Mouse (Mus musculus) mesoderm, embryonic 11.5 days (tissue): ENCODE measurements around the gene Dlx3.
A peak's percentile ranks its signal among the peaks of the same experiment; 100 is the strongest.

ENCODE experiments used
- DNase-seq: peaks from one replicate; pipeline ENCODE4 v3.0.0-alpha.2; 2012; ENCODE audit warnings: low read depth, low spot score

The Dlx3 gene

DNA sequence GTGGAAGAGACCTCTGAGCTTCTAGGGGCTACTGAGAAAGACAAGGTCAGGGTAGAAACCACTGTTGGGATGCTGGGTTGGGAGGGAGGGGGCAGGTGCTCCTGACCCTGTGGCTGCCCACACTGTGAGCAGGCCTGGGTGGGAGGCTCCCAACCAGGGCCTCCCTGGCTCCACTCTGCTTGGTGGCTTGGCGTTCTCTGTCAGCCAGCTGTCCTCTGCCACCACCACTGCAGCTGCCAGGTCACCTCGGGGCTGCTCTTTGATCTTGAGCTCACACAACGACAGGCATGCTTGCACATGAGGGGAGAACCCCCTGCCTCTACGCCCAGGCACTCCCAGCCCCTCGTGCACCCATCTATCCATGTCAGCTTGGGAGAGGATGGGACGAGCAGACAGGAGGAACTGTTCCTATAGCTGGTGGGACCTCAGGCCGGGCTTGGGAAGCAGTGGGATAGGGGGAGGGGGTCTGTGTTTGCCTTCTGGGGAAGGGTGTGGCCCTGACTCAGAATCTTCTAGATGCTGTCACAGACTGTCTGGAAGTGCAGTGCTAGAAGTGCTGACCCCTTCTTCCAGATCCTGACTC is 5.5 kb downstream of the Dlx3 start:
- no peak for DNase-seq

DNA sequence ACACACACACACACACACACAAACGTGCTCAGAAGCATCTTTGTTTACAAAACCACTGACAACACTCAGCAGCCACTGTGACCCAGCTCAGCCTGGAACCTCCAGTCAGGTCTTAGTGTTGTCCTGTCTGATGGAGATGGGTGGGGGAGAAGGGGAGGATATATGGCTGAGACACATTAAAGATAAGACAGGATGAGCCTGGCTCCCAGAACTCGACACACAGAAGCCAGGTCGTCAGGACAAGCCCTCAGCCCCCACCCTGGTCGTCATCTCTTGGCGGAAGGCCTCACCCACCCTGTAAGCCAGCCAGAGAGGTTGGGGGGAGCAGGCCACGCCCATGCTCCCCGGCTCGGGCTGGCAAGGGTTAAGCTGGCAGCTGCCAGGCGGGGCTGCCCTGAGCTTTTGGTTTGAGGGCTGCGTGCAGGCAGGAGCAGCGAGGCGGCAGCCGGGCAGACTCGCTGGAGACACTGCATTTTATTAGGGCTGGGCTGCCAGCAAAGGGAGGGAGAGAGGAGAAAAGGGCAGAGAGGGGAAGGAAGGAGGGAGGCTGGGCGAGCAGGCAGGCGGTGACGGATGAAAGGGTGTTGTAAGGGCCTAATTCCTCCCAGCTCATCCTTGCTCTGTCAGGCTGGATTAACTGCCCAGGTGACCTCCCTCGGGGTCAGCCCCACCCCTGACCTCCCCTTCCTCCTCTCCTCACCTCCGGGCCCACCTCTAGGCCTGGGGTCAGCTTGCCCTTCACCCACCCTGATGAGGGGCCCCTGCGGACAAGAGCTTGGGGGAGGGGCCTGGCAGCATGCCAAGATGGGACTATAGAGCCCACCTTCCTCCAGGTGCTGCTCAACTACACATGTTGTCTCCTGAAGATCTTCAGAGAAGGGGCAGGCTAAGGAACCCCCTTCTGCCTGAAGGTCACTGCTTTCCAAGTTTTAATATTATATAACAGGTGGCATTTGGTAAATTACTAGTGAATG is 6.6 kb downstream of the Dlx3 start:
- DNase-seq: peak; percentile 65

- no peak for DNase-seq
Observed at GRCm38 (mm10) chr11:95128359-95128758, 8.4 kb downstream of the Dlx3 start.

- DNase-seq: no peak
Observed at GRCm38 (mm10) chr11:95130668-95131252, 10.8 kb downstream of the Dlx3 start.

- DNase-seq: no peak
Observed at GRCm38 (mm10) chr11:95133321-95133720, 13.4 kb downstream of the Dlx3 start.

- no peak for DNase-seq
Observed at GRCm38 (mm10) chr11:95137281-95137680, 17.4 kb downstream of the Dlx3 start.

DNA sequence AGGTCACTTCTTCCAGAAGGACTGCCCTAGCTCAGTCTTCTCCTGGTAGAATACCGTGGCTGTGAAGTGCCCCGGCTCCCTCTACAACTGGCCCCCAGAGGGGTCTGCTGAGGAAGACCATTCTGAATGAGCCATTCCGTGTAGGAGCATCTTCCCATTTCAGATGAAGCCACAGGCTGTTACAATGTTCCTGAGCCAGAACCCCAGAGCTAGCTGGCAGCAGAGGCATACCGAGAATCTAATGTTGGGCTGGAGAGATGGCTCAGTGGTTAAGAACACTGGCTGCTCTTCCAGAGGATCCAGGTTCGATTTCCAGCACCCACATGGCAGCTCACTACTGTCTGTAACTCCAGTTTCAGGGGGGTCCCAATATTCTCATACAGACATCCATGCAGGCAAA is 20.0 kb downstream of the Dlx3 start:
- no peak for DNase-seq

GRCm38 (mm10) chr11:95142258-95142657 is 22.3 kb downstream of the Dlx3 start:
- DNase-seq: no peak

- no peak for DNase-seq
Observed at GRCm38 (mm10) chr11:95142980-95143575, 23.2 kb downstream of the Dlx3 start.

DNA sequence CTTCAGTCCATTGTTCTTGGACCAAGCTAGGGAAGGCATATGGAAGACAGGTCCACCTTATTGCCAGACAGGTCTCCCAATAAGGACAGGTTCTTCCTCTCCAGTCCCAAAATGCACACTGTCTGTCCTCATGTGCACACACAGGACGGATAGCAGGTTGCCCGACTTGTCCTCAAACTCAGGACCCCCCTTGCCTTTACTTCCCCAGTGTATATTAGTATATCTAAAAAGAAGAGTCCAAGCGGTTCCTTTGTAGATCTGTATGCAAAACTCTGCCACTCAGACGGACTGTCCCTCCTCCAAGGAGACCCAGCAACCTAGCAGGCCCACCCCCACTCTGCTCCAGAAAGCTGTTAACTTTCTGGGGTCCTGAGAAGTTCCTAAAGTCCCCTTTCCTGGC is 23.7 kb downstream of the Dlx3 start:
- DNase-seq: no peak

DNA sequence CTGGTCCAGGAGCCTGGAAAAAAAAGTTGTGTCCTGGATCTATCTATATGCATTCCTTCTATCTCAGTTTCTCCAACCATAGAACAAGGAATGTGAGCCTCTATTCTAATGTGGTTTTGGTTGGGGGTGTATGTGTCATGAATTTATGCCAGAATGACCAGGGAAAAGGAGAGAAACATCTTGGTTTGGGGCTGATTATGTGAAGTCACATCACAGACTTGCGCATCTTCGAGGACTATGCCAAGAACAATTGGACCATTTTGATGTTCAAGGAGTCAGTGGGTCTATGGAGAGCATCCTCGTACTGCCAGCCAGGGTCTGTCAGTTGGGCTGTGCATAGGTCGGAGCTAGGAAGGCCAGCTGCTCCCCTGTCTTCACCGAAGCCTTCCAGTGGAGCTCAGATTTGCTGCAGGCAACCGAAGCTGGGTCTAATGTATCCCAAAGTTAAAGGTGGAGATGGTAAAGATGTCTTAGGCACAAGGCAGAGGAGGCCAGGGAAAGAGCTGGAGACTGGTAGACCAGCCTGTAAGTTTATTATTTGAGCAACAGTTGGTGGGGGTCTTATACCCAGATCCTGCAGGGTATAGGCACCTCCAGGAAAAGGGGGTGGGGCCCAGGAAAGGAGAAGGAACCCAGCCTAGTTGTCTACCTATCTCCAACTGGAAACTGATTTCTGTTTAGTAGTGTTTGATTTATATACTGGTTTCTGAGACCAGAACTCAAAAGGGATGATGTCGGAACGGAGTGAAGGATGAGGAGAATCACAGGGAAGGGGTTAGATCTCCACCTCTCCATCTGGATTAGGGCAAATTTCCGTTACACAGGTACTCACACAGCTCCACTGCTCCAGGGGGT is 24.4 kb downstream of the Dlx3 start:
- no peak for DNase-seq

- no peak for DNase-seq
Observed at GRCm38 (mm10) chr11:95144946-95145483, 25.1 kb downstream of the Dlx3 start.

- DNase-seq: no peak
Observed at GRCm38 (mm10) chr11:95145851-95146403, 26.0 kb downstream of the Dlx3 start, which contains the start of gene Dlx4. TSS of gene Dlx4 (minus strand) at chr11:95146263.

DNA sequence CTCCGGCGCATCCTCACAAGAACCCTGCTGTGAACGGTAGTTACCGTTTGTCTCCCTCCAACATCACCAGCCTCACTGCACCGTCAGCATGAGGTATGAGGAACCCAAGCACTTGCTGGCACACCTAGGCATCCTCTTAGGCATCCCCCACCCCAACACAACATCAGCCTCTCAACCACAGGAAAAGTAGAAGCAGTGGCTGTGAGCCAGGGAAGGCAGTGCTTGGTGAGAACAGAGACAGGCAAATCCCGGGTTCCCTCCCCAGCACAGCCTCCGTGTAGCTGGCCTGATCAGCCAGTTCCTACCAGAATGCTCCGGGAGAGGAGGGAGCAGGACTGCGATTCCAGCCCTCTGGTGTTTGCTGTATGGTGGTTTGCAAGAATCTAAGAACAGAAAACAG is 28.8 kb downstream of the Dlx3 start:
- no peak for DNase-seq

GRCm38 (mm10) chr11:95149462-95150268 is 29.7 kb downstream of the Dlx3 start:
- no peak for DNase-seq

GRCm38 (mm10) chr11:95150269-95151049 is 30.5 kb downstream of the Dlx3 start:
- no peak for DNase-seq

DNA sequence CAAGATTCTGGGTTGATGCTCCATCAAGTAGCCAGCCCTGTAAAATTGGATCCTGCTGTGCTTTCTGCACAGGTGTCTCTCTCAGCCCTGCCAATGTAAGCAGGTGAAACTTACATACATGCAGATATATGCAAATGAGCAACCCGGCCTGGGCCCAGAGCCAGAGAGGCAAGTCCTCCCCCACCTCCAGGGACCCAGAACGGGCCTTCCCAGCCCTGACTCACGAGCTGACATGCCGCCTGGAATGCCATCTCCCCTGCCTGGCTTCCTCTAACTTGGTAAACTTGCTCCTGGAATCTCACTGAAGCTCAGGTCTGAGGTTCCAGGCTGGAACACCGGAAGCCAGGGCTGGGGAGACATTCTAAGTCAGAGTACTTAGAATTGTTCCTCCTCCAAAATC is 33.2 kb downstream of the Dlx3 start:
- DNase-seq: no peak

DNA sequence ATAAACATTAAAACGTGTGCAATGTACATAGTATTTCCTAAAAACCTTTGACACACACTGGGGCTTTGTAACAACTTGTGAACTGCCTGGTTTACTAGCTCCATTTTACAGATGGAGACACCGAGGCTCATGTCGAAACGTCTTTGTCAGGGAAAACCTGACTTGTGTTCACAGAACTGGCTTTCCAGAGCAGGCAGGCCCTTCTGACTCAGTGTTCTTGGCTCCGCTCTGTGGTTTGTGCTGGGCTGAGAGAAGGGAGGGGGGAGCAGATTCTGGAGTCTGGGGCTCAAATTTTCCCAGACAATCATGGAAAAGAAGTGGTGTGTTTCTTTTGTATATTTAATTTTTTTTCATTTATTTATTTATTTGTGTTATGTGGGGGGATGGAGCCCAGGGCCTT is 33.8 kb downstream of the Dlx3 start:
- DNase-seq: no peak

DNA sequence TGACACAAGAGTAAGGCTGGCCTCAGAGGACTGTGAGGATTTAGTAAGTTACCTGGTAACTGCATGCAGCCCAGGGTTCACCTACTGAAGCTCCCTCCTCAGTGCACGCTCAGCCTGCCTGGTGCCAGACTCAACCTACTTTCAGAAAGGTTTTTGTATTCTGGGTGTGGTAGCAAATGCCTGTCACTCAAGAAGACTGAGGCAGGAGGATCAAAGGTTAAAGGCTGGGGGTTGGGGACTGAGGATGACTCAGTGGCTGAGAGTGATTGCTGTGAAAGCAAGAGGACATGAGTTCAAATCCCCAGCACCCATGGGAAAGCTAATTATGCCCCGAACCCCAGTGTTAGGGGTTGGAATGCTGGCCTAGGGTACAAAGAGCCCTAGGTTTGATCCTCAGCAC is 35.6 kb downstream of the Dlx3 start:
- no peak for DNase-seq
